Mouse (Mus musculus) liver, embryonic 16.5 days (tissue): Measurements from ENCODE around the gene Pigg. TPM values are rescaled to one million over a fixed set of nuclear protein-coding genes. Genes with fewer than 3 reads are reported as not detected.
"Not testable (repeated sequence)": the region's sequence is repeated elsewhere in the genome, so short reads cannot be mapped to it uniquely, and the experiment has no call there.

Source experiments
- ATAC-seq: fragments of 200-750 bp; cut with Nextera tagmentation; 2 replicates; pipeline ENCODE4 v1.8.0; 2017; ENCODE audit warnings: low read depth, mild to moderate bottlenecking, moderate number of reproducible peaks, moderate library complexity
- H3K27ac ChIP-seq: fragments of 300-500 bp; sonication (generic); 2 replicates; pipeline ENCODE4 v1.5.1; 2014; ENCODE audit warnings: mild to moderate bottlenecking, low read length
- H3K27me3 ChIP-seq: fragments of 300-500 bp; sonication (generic); 2 replicates; pipeline ENCODE4 v1.6.1; 2014; ENCODE audit warnings: low read depth, low read length, mixed read lengths; ENCODE audit not compliant: control insufficient read depth, insufficient read depth
- H3K36me3 ChIP-seq: fragments of 300-500 bp; sonication (generic); 2 replicates; pipeline ENCODE4 v1.6.1; 2014; ENCODE audit warnings: mild to moderate bottlenecking; ENCODE audit not compliant: control insufficient read depth, insufficient read depth
- H3K4me1 ChIP-seq: fragments of 300-500 bp; sonication (generic); 2 replicates; pipeline ENCODE4 v1.6.1; 2014; ENCODE audit warnings: low read depth, low read length, mixed read lengths; ENCODE audit not compliant: control insufficient read depth
- H3K4me2 ChIP-seq: fragments of 300-500 bp; sonication (generic); 2 replicates; pipeline ENCODE4 v1.6.1; 2014; ENCODE audit warnings: low read depth, low read length, mixed read lengths
- H3K4me3 ChIP-seq: fragments of 300-500 bp; sonication (generic); 2 replicates; pipeline ENCODE4 v1.5.1; 2014; ENCODE audit warnings: low read depth, mild to moderate bottlenecking, low read length
- H3K9ac ChIP-seq: fragments of 300-500 bp; sonication (generic); 2 replicates; pipeline ENCODE4 v1.6.1; 2014; ENCODE audit warnings: low read depth, low read length
- H3K9me3 ChIP-seq: fragments of 300-500 bp; sonication (generic); replicated peaks from 2 replicates; pipeline ENCODE4 v1.6.1; 2016; ENCODE audit warnings: low read length; ENCODE audit not compliant: control insufficient read depth
- WGBS: fragments of 180-500 bp; shearing (Covaris S2); extraction: QIAGEN DNeasy Blood & Tissue Kit; methylation state at CpG from one replicate; pipeline ENCODE4 v1.1.7; 2014; ENCODE audit not compliant: insufficient replicate concordance; 5-methylcytosine and 5-hydroxymethylcytosine counted together
- polyA plus RNA-seq: library from polyadenylated mRNA; unstranded; fragments of >200 nt; fragmentation: Nextera tagmentation; extraction: Ambion mirVana; gene quantifications from 2 replicates; pipeline ENCODE4 v1.2.1, GENCODE M21; 2015

Pigg gene
- polyA plus RNA-seq, 1 experiment from 2014 or later = 2.8 TPM

GRCm38 (mm10) chr5:108271345-108271744, 41.1 kb upstream of the Pigg start:
- H3K9ac ChIP-seq, ATAC-seq, H3K27me3 ChIP-seq, H3K36me3 ChIP-seq, H3K27ac ChIP-seq, H3K9me3 ChIP-seq: not testable (repeated sequence)
- peak overlapping the region; percentile 56 for H3K4me3 ChIP-seq
- H3K4me1 ChIP-seq = peaks cover 30% of the 10 kb centered on the region
- 71% methylated on average over 6 of the region's 6 CpGs for WGBS
- peak overlapping the region; percentile 79 for H3K4me2 ChIP-seq

- no peak overlapping the region for H3K4me3 ChIP-seq
- no peak overlapping the region for H3K27ac ChIP-seq
- H3K36me3 ChIP-seq = no peaks in the 10 kb centered on the region
- no peaks in the 10 kb centered on the region for H3K27me3 ChIP-seq
- 69% methylated on average over 2 of the region's 2 CpGs for WGBS
- H3K4me1 ChIP-seq = no peaks in the 10 kb centered on the region; the same call in none of the 2 replicates
- H3K4me2 ChIP-seq = no peak overlapping the region
- H3K9me3 ChIP-seq = no peaks in the 10 kb centered on the region
- ATAC-seq = no peak
- no peak overlapping the region for H3K9ac ChIP-seq
Measured at GRCm38 (mm10) chr5:108286957-108287356, 25.5 kb upstream of the Pigg start.

- no peak overlapping the region for H3K4me2 ChIP-seq
- no peak overlapping the region for H3K4me3 ChIP-seq
- 31% methylated on average over 3 of the region's 3 CpGs for WGBS
- H3K36me3 ChIP-seq = no peaks in the 10 kb centered on the region
- ATAC-seq = no peak
- no peak overlapping the region for H3K9ac ChIP-seq
- H3K4me1 ChIP-seq = no peaks in the 10 kb centered on the region
- H3K27me3 ChIP-seq = no peaks in the 10 kb centered on the region
- H3K9me3 ChIP-seq = no peaks in the 10 kb centered on the region
- H3K27ac ChIP-seq = no peak overlapping the region
Measured at GRCm38 (mm10) chr5:108301567-108301966, 10.8 kb upstream of the Pigg start.

GRCm38 (mm10) chr5:108313065-108313860, 854 bp downstream of the Pigg start:
- no peaks in the 10 kb centered on the region for H3K27me3 ChIP-seq
- peaks cover 4% of the 10 kb centered on the region; the same call in 1 of the 2 replicates for H3K4me1 ChIP-seq
- WGBS = 3% methylated on average over 16 of the region's 16 CpGs
- H3K9me3 ChIP-seq = no peaks in the 10 kb centered on the region
- peak overlapping the region; percentile 90 for H3K9ac ChIP-seq
- peak overlapping the region; percentile 68 for H3K4me2 ChIP-seq
- no peaks in the 10 kb centered on the region for H3K36me3 ChIP-seq
- H3K4me3 ChIP-seq = peak overlapping the region; percentile 87
- H3K27ac ChIP-seq = peak overlapping the region; percentile 80
- ATAC-seq = 0 out of 2 replicates have a peak, but pooled peaks have one; percentile 33

- H3K27me3 ChIP-seq = no peaks in the 10 kb centered on the region
- H3K36me3 ChIP-seq = peaks cover 3% of the 10 kb centered on the region
- H3K4me3 ChIP-seq = no peak overlapping the region
- 77% methylated on average over 1 of the region's 1 CpGs for WGBS
- H3K9me3 ChIP-seq = no peaks in the 10 kb centered on the region
- no peak for ATAC-seq
- H3K9ac ChIP-seq = no peak overlapping the region
- H3K4me1 ChIP-seq = no peaks in the 10 kb centered on the region
- no peak overlapping the region for H3K4me2 ChIP-seq
- H3K27ac ChIP-seq = no peak overlapping the region
Measured at GRCm38 (mm10) chr5:108331051-108331450, 18.6 kb downstream of the Pigg start.

- no peaks in the 10 kb centered on the region for H3K9me3 ChIP-seq
- no peaks in the 10 kb centered on the region for H3K27me3 ChIP-seq
- H3K4me3 ChIP-seq = no peak overlapping the region
- 31% methylated on average over 4 of the region's 4 CpGs for WGBS
- ATAC-seq = 0 out of 2 replicates have a peak, but pooled peaks have one; percentile 45
- H3K9ac ChIP-seq = no peak overlapping the region
- H3K36me3 ChIP-seq = 0 out of 2 replicates have a peak, but pooled peaks cover 3% of the 10 kb centered on the region
- H3K4me1 ChIP-seq = no peaks in the 10 kb centered on the region; the same call in 1 of the 2 replicates
- H3K4me2 ChIP-seq = no peak overlapping the region
- H3K27ac ChIP-seq = 0 out of 2 replicates have a peak overlapping the region, but pooled peaks have one; percentile 7
Measured at GRCm38 (mm10) chr5:108337385-108337784, 25.0 kb downstream of the Pigg start.

- 44% methylated on average over 3 of the region's 3 CpGs for WGBS
- Histone ChIP-seq H3K9ac (no peak overlapping the region), H3K27me3 (no peaks in the 10 kb centered on the region), H3K36me3 (0 out of 2 replicates have a peak, but pooled peaks cover 3% of the 10 kb centered on the region), H3K4me3 (no peak overlapping the region), H3K4me1 (no peaks in the 10 kb centered on the region; the same call in 1 of the 2 replicates), H3K4me2 (no peak overlapping the region), H3K27ac (no peak overlapping the region), H3K9me3 (no peaks in the 10 kb centered on the region)
- no peak for ATAC-seq
Measured at GRCm38 (mm10) chr5:108338049-108338448, 25.6 kb downstream of the Pigg start.

GRCm38 (mm10) chr5:108343680-108344170, 31.3 kb downstream of the Pigg start:
- ATAC-seq = no peak
- Histone ChIP-seq H3K9ac (no peak overlapping the region), H3K4me2 (no peak overlapping the region)

More at GRCm38 (mm10) chr5:108343680-108344170, 31.3 kb downstream of the Pigg start:
- no peaks in the 10 kb centered on the region for H3K27me3 ChIP-seq
- H3K36me3 ChIP-seq = 0 out of 2 replicates have a peak, but pooled peaks cover 3% of the 10 kb centered on the region
- H3K9me3 ChIP-seq = no peaks in the 10 kb centered on the region
- no peak overlapping the region for H3K27ac ChIP-seq
- no peak overlapping the region for H3K4me3 ChIP-seq
- WGBS = 75% methylated on average over 4 of the region's 4 CpGs
- H3K4me1 ChIP-seq = no peaks in the 10 kb centered on the region; the same call in 1 of the 2 replicates
